Mouse (Mus musculus) layer of hippocampus, adult 9-11 months (tissue): ENCODE data around the gene Dab1.

Experiments
- DNase-seq: peaks from one replicate; pipeline ENCODE4 v3.0.0; 2022

Gene Dab1

DNA sequence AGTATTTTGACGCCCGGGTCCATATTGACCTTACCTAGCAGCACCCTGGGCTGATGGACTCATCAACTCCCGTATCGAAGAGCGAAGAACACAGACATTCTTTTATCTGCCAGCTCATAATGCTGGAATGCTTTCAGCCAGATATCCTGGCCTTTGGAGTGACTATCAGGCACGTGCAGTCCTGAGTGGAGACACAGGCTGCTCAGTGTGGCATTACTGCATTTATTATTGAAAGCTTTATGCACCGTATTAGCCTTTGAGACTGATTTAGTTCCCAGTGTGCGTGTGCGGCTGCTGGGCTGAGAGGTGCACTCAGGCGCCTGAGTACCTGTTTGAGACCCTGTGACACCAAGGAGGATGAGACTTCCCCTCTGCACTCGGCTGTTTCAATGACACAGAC, 1075.0 kb downstream of the Dab1 start:
- DNase-seq, result no peak

DNA sequence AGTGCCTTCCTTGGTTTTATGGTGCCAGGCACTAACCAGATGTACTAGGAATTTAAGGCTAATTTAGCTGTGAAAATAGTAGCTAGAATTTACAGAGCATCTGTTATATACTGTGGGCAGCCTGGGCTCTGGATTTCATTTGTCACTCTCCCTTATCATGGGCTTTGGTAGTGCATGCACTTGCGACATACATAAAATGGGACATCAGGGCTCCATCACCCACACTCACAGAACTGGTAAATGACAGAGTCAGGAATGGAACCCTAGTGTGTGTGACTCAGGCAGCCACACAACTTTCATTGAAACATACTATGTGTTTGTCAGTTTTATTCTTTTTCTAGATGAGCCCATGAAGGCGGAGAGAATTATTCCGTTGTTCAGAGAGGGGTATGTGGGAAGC, 1077.4 kb downstream of the Dab1 start:
- no peak for DNase-seq

DNA sequence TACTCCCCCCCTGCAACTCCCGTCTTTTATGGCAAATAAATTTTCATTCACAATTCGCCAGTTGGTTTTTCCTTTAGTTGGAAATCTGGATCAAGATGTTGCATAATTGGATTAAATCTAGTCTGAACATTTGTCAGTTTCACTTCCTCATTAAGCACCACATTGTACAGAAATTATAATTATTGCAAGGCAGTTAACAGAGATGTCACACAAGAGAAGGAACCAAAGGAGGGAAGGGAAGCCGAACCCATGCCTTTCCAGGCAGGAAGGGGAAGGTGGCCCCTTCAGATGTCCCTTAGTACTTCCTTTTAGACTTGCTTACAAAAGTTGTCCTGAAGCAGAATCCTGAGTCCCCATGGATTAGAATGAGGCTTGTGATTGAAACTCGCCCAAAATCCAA, 1078.5 kb downstream of the Dab1 start:
- no peak for DNase-seq

DNA sequence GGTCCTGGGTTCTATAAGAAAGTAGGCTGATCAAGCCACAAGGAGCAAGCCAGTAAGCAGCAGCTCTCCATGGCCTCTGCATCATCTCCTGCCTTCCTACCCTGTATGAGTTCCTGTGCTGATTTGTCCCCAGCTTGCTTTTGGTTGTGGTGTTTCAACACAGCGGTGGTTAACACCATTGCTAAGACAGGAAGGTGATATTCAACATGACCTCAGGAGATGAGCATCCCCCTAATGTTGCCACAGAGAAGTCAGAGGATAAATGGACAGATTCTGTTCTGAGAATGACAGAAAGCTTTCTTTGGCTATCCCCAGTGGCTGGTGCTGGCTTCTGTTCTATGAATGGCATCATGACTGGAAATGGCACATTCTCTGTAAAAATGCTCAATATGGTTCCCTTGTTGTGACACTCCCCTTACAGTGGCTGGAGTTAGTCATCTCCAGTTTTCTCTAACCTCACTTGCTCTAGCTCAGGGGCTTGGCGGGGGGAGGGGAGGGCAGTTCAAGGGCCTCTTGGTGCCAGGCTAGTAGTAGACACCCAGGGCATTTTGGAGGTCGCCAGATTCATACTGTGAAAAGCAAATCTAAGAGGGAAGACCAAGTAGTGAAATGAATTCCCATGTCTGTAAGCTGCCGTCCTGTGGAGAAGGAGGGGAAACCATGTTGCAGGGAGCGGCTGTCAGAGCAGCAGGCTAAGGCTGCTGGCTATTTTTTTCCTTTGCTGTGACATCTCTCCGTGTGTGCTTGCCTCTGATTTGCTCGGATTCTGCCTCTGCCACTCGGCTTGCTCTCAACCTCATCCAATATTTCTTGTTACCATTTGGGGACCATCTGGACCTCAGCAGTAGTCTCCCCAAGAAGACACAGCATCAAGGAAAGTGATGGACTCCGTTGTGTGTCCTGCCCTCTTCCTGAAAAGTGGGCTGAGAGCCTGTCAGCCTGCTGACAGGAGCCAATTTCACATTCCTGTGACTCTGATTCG, 1086.8 kb downstream of the Dab1 start:
- peak; percentile 69 for DNase-seq

DNA sequence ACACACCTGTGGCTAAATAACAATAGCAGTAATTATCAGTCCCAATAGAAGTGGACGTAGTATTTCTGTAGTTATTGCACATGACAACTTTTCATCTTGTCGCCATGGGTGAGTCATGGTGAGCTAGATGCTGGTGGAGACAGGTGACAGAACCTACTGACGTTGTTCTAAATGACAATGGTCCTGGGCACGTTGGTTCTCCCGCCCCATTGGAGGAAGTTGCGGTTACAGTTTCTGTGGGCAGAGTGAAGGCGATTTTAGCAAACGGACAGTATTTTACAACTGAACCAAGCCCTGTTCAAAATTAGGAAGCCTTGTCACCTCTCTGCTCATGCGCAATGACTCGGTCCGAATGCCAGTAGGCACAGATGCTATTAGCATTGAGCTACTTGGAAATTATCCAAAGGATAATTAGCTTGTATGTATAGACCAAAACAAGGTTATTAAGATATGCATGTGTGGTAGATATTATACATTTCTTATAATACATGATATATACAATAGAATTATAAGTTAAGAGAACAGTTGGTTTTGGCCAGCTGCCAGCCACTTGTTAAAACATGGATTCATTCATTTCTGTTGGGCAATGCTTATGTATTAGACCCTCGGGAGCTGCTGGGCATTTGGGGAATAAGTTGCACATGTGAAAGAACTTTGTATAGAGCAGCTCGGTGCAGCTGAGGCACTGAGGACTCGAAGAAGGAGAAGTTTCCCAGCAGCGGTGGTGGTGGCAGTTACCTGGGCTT, 1093.4 kb downstream of the Dab1 start:
- no peak for DNase-seq

DNA sequence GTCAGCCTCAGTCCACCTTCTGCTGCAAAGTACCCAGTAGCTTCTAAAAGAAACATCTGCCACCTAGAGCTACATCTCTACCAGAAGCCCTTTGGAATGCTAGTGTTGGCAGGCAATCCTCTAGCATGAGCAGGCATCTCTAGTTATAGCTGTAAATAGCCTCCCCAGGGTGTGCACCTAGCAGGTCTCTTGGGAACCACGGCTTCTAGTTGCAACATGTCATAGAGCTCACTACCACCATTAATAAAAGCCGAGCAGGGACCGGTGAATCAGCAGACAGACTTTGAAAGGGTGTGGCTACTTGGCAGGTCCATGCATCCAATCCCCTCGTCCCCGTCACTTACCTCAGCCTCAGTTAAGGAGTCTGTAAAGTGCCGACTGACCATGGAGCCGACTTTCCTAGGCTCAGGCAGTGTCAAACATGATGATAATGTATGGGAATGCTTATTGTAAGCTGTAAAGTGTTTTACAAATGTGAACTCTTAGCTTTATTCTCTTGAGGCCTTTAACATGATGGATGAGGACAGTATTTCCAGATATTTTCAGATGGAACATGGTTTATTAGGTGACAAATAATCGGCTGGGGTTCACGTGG, 1095.9 kb downstream of the Dab1 start:
- DNase-seq, result no peak

DNA sequence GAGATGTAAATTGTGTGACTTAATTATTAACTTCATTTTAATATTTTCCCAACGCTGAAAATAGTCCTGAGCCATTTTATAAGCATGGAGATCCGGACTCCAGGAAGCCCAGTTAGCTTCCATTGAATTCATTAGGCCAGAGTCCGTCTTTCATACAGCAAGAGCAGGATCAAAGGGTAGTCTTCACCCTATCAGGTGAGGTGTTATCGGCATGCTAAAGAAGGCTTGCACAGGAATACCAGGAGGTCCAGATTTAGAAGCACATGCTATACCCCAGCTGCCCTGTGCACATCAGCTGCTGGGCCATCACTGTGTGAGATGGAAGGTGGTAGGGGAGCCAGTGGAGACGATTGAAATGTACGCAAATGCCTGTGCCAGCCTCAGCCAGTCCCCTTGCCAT, 1096.7 kb downstream of the Dab1 start:
- DNase-seq, result no peak

DNA sequence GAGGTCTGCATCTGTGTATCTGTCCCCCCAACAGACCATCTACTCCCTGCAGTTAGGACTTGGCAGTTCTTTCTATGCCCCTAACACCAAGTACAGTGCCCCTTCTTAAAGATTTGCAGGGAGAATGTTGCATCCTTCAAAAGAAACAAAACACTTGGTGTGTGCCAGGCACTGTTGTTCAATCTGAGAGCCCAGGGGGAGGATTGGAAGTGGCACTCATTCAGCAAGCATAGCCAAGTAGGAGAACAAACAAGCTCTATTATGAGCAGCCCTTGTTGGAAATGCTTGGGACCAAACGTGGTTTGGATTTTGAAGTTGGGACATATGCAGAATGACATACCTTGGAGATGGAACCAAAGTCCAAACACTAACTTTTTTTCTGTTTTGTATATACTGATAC, 1097.3 kb downstream of the Dab1 start:
- no peak for DNase-seq

DNA sequence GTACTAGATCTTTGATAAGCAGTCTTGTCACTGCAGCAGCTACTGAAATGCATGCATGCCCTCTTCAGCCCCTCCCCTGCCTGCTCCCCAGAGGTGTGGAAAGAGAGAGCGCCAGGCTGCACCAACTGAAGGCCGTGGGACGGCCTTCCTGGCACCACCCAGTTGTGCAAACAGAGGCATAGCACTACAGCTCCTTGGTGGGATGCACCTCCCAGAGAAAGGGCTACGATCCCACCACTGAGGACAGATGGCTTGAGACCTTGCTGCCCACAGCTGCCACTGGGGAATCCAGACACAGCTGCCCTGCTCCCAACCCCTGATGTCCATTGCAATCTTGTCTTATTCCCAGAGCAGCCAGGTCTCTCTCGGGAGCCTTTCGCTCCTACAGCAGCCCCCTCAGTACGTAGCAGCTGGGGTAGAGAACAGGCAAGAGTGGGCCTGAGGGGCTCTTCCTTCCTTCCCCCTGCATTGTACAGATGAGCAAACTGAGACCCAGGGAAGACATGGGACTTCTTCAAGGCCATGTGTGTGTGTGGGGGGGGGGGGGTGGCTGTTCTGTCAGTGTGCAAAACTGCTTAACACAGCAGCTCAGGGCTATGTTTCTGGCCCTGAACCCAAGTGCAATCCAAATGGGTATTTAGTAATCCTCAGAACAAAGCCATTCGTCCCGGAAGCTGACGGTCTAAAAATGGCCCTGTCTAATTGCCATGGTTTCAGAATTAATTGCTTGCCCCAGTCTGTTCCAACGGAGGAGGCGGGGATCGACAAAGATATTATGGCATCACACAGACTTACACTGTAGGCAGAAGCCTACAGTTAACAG, 1100.0 kb downstream of the Dab1 start:
- DNase-seq, result peak; percentile 86

DNA sequence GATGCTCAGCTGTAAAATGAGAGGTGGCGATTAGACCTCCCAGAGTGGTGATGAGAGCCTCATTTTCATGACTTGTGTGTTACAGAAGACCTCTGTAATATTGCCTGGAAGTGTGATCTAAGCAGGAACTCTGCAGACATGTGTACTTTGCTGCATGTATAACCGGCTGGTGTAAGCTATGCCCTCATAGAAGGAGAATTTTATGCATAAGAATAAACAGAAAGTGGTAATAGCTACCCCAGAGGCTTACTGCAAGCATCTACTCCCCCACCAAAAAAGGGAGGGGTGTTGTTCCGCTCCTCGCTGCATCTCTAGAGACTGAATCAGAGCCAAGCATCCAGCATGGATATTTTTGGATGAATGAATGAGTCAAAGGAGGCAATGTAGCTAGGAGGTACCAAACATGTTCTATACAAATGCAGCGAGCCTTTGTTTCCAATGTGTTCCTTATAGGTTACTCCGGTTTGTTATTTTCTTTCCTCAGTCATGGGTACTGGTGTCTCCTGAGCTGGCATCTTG, 1104.4 kb downstream of the Dab1 start:
- peak; percentile 69 for DNase-seq

DNA sequence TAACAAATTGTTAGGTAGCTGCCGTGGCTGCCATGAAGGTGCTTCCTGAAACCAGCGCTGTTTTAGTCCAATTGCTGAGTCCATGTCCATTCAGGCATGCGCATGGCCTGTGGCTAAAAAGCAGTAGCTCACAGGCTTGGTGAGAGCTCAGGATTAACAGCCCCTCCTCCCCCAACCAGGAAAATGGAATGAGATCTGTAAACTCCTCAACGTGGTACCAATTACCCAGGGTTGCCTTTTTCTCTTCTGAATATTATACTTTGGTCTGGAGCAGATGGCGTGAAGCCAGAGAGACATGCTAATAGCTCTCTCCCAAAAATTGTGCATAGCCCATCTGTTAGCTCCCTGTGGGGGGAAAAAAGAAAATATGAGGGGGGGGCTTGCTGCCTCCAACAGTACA, 1105.1 kb downstream of the Dab1 start:
- DNase-seq, result no peak

DNA sequence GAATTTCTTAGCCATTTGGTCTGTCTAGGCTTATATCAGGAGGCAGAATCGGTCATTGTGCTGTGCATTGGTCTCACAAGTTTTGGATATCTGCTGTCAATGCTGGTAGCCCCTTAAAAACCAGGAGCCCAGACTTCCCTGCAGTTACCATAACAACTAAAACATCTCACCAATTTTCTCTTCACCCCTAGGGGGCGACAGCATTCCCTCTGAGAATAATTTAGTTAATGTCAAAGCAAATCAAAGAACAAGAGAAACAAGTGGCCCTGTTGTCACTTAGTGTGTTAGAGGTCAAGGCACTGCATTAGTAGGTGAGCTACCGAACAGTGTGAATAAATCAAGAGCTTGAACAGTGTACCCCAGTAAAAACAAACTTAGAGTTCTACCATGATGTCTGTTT, 1106.5 kb downstream of the Dab1 start:
- no peak for DNase-seq

DNA sequence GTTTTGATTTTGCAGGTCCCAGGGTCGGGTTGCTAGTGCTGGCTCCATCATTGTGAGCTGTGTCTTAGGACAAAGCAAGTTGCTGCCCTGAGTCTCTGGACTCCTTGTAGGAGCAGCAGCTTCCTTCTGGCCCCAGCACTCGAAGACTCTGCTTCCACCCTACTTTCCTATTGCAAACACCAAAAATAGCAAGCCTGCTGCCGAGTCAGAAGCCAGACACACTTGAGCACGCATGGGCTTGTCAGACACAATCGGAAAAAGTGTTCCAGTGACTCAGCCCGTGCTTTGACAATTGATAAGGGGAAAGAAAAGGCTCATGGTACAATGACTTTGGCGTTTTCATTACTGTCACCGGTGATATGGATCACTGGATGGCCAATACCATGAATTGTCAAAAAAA, 1110.0 kb downstream of the Dab1 start:
- no peak for DNase-seq

DNA sequence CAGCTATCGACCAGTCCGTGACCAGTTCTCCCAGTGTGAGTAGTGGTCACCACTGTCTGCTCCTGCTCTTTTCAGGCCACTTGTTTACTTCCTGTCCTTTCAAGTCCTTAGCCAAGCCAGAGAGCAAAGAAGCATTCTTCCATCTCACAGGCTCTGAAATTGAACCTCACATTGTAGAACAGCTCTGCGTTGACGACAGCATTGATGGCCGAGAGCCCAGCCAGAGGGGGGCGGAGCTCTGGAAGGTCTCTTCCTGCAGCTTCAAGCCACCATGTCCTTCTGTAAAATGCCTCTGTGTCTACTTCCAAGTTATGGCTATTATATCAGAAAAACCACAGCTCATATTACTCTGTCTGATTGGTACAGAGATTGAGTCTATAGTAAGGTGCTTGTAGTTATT, 1127.3 kb downstream of the Dab1 start:
- DNase-seq, result no peak

DNA sequence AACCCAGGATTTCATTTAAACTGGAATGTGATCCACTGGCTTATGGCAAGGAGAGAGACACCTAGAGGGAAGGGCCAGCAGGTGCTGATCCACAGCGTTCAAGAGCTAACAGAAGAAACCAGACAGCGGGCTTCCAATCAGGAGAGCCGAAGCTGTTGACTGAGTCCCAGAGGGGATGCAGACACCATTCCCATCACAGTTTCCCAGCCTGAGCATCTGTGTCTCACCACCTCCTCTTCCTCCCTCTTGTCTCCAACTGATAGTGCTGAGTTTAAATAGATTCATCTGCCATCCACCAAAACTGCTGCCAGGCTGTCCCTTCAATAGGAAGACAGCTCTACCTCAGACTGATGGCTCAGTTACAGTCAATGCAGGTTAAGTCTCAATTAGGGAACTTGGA, 1134.9 kb downstream of the Dab1 start:
- peak; percentile 37 for DNase-seq

DNA sequence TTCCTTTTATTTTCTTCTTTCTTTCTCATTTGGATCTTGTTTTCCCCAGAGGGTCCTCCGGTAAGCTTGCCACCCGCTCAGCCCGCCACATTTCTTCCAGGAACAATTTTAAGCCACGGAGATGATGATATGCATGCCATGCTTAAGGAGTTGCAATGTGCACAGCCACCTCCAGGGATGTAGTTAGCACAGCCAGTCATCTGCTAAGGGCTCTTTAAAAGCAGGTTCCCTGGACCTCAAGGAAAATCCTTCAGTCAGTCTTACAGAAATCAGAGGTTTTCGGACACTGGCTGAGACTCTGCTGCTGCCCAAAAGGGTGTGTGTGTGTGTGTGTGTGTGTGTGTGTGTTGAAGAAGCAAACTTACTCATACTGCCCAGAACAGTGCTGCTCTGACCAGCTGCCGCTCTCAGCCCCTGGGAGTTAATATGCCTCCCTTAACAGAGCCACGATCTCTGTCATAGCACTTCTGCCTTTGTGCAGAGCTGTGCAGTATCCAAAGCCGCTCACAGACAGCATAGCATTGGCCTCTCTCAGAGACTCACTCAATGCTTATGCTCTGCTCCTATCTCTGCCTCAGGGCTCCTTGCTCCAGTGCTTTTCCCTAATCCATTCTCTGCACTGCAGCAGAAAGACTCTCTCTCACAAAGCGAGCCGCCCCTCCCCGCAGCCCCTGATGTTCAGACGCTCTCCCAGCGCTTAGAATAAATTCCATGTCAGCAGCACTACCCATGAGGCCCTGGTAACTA, 1141.9 kb downstream of the Dab1 start:
- no peak for DNase-seq

DNA sequence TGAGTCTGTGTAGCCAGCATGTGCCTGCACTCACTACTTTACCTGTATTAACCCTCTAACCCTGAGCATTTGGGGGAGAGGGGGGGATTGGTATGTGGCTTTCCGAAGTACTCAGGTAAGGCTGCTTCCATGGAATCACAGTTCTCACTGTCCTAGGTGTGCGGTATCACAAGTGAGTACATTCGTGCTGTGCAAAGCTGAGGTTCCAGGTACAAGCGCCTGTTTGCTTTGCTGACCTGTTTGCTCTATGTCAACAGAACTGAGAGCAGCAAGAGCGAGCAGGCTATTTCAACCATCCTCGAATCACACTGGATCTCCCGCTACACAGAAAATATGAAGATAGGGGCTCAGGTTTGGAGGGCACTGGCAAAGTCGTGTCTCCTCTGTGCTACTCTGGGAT, 1146.9 kb downstream of the Dab1 start, which contains the start of gene C8b:
TSS of gene C8b (plus strand) at position 253 of the 400 bp plus-strand sequence.
- DNase-seq, result no peak

DNA sequence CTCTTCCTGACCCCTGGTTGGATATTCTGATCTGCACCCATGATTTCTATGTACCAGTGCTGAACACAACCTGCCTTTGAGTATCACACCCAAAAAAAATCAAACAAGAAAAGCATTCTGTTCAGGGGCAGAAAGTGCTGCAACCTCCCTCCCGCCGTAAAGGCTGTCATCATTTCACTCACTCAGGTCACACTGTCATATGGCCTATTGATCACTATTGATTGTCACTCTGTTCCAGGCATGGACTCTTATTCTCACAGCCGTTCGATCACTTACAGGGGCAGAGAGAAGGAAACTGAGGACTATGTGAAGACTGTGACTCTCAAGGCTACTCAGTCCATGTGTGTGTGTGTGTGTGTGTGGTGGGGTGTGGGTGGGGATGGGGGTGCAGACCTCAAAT, 1149.0 kb downstream of the Dab1 start:
- DNase-seq, result no peak

DNA sequence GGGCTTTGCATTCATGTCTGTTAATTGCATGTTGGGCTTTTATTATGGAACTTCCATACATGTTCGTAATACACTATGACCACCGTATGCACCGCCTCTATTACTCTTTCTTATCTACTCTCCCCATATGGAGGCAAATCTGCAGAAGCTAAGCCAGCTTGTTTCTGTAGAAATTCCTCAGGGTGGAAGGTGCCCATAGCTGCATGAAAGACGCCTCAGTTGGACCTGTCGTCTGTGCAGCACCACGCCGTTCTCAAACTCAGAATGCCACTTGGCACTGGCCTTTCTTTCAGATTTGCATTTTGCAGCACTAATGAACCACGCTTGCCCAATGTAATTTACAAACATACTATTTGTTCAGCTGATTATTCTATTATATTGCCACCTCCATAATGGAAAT, 1150.4 kb downstream of the Dab1 start:
- no peak for DNase-seq

DNA sequence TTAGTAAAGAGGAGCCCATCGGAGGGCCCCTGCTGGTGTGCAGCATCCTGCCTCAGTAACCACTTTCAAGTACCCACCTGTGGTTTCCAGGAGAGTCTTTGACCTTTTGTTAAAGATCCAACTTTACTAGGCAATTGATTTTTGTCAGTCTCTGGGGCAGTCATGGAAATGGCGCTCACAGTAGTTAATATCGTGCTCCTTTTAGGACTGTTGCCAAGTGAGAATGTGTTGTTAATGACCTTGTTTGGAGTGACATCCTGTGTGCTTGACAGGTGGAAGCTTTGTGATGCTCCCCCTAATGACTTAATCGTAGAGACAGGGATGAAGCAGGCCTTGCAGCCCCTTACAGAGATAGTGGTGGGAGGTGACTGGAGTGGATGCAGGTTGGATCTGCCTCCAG, 1151.2 kb downstream of the Dab1 start:
- no peak for DNase-seq

DNA sequence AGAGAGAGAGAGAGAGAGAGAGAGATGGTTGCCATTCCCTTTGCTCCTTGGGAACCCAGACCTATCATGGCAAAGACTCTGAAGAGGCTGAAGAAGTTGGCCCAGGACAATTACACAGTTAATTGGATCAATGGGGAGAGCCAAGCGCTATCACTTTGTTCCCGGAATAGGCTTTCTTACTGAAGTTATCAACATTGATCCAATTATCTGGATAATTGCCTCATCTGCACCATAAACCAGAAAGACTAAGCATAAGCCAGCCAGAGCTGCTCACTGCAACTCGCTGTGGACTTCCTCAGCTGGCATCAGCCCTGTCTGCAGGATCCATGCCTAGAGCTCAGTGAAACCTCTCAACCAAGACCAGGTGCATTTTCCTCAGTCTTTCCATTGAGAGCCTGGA, 1156.4 kb downstream of the Dab1 start:
- DNase-seq, result no peak

DNA sequence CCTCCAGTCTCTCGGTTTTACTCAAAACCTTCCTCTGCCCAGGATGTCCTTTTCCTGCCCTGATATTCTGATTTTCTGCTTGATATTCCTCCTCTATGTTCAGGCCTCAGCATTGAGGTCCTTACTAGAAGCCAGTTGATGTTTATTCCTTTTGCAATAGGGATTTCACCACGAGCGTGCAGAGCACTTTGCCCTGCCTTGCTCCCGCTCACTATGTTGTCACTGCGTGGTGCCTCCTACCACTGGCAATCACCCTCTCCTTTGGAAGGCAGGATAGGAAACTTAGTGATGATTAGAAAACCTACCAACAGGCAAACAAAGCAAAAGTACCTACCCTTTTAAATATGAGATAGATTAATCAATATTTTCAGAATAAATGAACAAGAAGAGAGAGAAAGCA, 1160.3 kb downstream of the Dab1 start:
- DNase-seq, result no peak
